Mouse (Mus musculus) stomach, embryonic 15.5 days (tissue): ENCODE measurements around the gene Pxt1. TPM values are rescaled to one million over a fixed set of nuclear protein-coding genes. Genes with fewer than 3 reads are reported as not detected.
A peak's percentile ranks its signal among the peaks of the same experiment; 100 is the strongest.
"Not testable (repeated sequence)": the region's sequence is repeated elsewhere in the genome, so short reads cannot be mapped to it uniquely, and the experiment has no call there.

Experiments used
- ATAC-seq: fragments of 200-750 bp; cut with Nextera tagmentation; 2 replicates; pipeline ENCODE4 v1.8.0; 2017; ENCODE audit warnings: low read depth, moderate number of reproducible peaks, moderate TSS enrichment; ENCODE audit not compliant: insufficient read depth, low FRiP score
- H3K27ac ChIP-seq: fragments of 300-500 bp; sonication (generic); 2 replicates; pipeline ENCODE4 v1.5.1; 2015; ENCODE audit warnings: mild to moderate bottlenecking, inconsistent platforms
- H3K27me3 ChIP-seq: fragments of 300-500 bp; sonication (generic); replicated peaks from 2 replicates; pipeline ENCODE4 v1.6.1; 2015; ENCODE audit warnings: inconsistent platforms
- H3K36me3 ChIP-seq: fragments of 300-500 bp; sonication (generic); 2 replicates; pipeline ENCODE4 v1.6.1; 2015; ENCODE audit warnings: inconsistent platforms
- H3K4me1 ChIP-seq: fragments of 300-500 bp; sonication (generic); 2 replicates; pipeline ENCODE4 v1.6.1; 2015; ENCODE audit warnings: inconsistent platforms
- H3K4me2 ChIP-seq: fragments of 300-500 bp; sonication (generic); 2 replicates; pipeline ENCODE4 v1.6.1; 2015; ENCODE audit warnings: mild to moderate bottlenecking, inconsistent platforms
- H3K4me3 ChIP-seq: fragments of 300-500 bp; sonication (generic); replicated peaks from 2 replicates; pipeline ENCODE4 v1.5.1; 2015; ENCODE audit warnings: inconsistent platforms
- H3K9ac ChIP-seq: fragments of 300-500 bp; sonication (generic); 2 replicates; pipeline ENCODE4 v1.6.1; 2015; ENCODE audit warnings: inconsistent platforms
- H3K9me3 ChIP-seq: fragments of 300-500 bp; sonication (generic); 2 replicates; pipeline ENCODE4 v1.6.1; 2016; ENCODE audit warnings: inconsistent platforms
- WGBS: fragments of 180-500 bp; shearing (Covaris S2); methylation state at CpG from one replicate; pipeline ENCODE4 v1.1.7; 2015; 5-methylcytosine and 5-hydroxymethylcytosine counted together
- polyA plus RNA-seq: library from polyadenylated mRNA; unstranded; fragments of >200 nt; fragmentation: Nextera tagmentation; extraction: Ambion mirVana; gene quantifications from 2 replicates; pipeline ENCODE4 v1.2.1, GENCODE M21; 2015

The Pxt1 gene
- polyA plus RNA-seq = 0.17 TPM in 1 of 2 replicates, not detected in the other

DNA sequence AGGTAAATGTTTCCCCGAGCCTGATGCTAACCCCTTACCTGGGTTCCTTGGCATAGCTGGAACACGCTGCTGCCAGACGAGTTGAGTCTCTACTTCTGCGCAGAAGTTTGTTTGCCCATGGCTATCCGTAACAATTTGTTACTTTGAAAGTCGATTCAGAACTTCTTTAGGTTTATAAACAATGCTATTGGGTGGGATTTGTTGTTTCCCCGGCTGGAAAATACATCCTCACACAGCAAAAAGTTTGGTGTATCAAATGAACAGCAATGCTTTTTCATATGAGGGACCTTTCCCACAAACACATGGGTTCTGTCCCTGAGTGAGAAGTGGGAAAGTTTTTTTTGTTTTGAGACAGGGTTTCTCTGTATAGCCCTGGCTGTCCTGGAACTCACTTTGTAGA is at the start of gene Pxt1:
TSS of gene Pxt1 (minus strand) at position 101 of the 400 bp plus-strand sequence.
- no peak within 1 kb of the TSS for H3K27ac ChIP-seq
- ATAC-seq = no peak
- no peaks in the 10 kb centered on the region for H3K27me3 ChIP-seq
- no peak within 1 kb of the TSS for H3K9ac ChIP-seq
- no peak within 1 kb of the TSS for H3K4me3 ChIP-seq
- H3K4me2 ChIP-seq = no peak within 1 kb of the TSS
- no peaks in the 10 kb centered on the region for H3K4me1 ChIP-seq
- no peaks in the 10 kb centered on the region for H3K36me3 ChIP-seq
- WGBS = 82% methylated on average over 7 of the region's 7 CpGs
- H3K9me3 ChIP-seq = no peaks in the 10 kb centered on the region

DNA sequence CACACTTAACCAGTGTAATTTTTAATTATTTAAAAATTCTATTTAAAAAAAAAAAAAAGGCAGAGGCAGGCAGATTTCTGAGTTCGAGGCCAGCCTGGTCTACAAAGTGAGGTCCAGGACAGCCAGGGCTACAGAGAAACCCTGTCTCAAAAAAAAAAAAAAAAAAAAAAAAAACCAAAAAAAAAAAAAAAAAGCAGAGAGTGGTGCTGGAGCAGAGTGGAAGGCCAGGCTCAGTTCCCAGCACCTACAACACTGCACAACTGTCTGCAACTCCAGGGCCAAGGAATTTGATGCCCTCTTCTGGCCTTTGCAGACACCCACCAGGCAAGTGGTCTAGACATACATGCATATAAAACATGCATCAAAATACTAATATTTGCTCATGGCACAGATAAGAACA is 49.4 kb upstream of the Pxt1 start:
- H3K9me3 ChIP-seq, H3K4me2 ChIP-seq, H3K4me1 ChIP-seq, H3K9ac ChIP-seq, H3K27ac ChIP-seq, H3K4me3 ChIP-seq, H3K27me3 ChIP-seq, ATAC-seq: not testable (repeated sequence)
- 83% methylated on average over 1 of the region's 1 CpGs for WGBS
- H3K36me3 ChIP-seq = peaks cover 30% of the 10 kb centered on the region

- Histone ChIP-seq H3K4me1 (no peaks in the 10 kb centered on the region), H3K4me2 (no peak overlapping the region), H3K36me3 (peaks cover 32% of the 10 kb centered on the region), H3K27ac (no peak overlapping the region), H3K4me3 (no peak overlapping the region), H3K9ac (no peak overlapping the region), H3K9me3 (no peaks in the 10 kb centered on the region), H3K27me3 (no peaks in the 10 kb centered on the region)
- no peak for ATAC-seq
- WGBS = 60% methylated on average over 7 of the region's 7 CpGs
Measured at GRCm38 (mm10) chr17:28992105-28992504, 48.5 kb upstream of the Pxt1 start.

- H3K4me3 ChIP-seq = no peak overlapping the region
- no peak overlapping the region for H3K9ac ChIP-seq
- no peaks in the 10 kb centered on the region for H3K4me1 ChIP-seq
- no peaks in the 10 kb centered on the region for H3K9me3 ChIP-seq
- WGBS = 58% methylated on average over 9 of the region's 9 CpGs
- no peaks in the 10 kb centered on the region for H3K27me3 ChIP-seq
- peaks cover 31% of the 10 kb centered on the region for H3K36me3 ChIP-seq
- ATAC-seq = no peak
- no peak overlapping the region for H3K4me2 ChIP-seq
- peak overlapping the region; percentile 16; the same call in 1 of the 2 replicates for H3K27ac ChIP-seq
Measured at GRCm38 (mm10) chr17:28991286-28991685, 47.6 kb upstream of the Pxt1 start.

- 78% methylated on average over 4 of the region's 4 CpGs for WGBS
- ATAC-seq = no peak
- Histone ChIP-seq H3K9me3 (no peaks in the 10 kb centered on the region), H3K27ac (no peak overlapping the region), H3K4me2 (no peak overlapping the region), H3K9ac (no peak overlapping the region), H3K4me3 (no peak overlapping the region), H3K36me3 (peaks cover 29% of the 10 kb centered on the region), H3K4me1 (no peaks in the 10 kb centered on the region), H3K27me3 (no peaks in the 10 kb centered on the region)
Measured at GRCm38 (mm10) chr17:28990060-28990459, 46.4 kb upstream of the Pxt1 start.

DNA sequence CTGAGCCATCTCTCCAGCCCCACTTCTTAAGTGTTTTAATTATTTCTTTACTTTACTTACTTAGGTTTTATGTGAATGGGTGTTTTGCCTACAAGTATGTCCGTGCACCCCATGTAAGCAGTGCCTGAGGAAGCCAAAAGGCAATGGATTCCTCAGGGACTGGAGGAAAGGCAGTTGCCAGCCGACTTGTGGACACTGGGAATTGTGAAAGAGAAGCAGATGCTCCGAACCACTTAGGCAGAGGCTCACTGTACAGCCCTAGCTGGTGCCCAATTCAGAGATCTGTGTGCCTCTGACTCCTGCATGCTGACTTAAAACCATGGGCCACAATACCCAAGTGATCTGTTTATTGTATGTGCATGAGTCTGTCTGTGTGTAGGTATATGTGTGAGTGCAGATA is 45.4 kb upstream of the Pxt1 start:
- no peaks in the 10 kb centered on the region for H3K9me3 ChIP-seq
- H3K4me2 ChIP-seq = no peak overlapping the region
- H3K27me3 ChIP-seq = no peaks in the 10 kb centered on the region
- no peak for ATAC-seq
- H3K9ac ChIP-seq = no peak overlapping the region
- H3K4me3 ChIP-seq = no peak overlapping the region
- H3K27ac ChIP-seq = no peak overlapping the region
- no peaks in the 10 kb centered on the region for H3K4me1 ChIP-seq
- H3K36me3 ChIP-seq = peaks cover 29% of the 10 kb centered on the region
- 81% methylated on average over 3 of the region's 3 CpGs for WGBS

- Histone ChIP-seq H3K27me3 (no peaks in the 10 kb centered on the region), H3K4me1 (no peaks in the 10 kb centered on the region), H3K9me3 (no peaks in the 10 kb centered on the region), H3K9ac (no peak overlapping the region), H3K36me3 (peaks cover 29% of the 10 kb centered on the region), H3K27ac (no peak overlapping the region), H3K4me2 (no peak overlapping the region), H3K4me3 (no peak overlapping the region)
- WGBS = 58% methylated on average over 4 of the region's 4 CpGs
- ATAC-seq = no peak
Measured at GRCm38 (mm10) chr17:28988291-28988690, 44.7 kb upstream of the Pxt1 start.

DNA sequence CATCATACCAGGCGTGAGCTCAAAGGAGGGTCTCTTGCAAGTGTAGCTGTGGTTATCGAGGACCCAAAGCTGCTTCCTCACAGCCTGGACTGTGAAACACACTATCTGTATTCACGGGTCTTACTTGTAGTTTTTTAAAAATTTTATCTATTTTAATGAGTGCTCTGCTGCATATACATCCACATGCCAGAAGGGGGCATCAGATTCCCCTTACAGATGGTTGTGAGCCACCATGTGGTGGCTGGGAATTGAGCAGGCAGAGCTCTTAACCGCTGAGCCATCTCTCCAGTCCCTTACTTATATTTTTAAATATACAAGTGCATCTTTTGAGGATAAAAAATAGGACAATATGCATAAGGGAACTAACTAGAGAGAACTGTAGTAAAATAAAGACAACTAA is 44.1 kb upstream of the Pxt1 start:
- H3K4me1 ChIP-seq = no peaks in the 10 kb centered on the region
- no peak overlapping the region for H3K4me3 ChIP-seq
- no peak for ATAC-seq
- H3K9me3 ChIP-seq = no peaks in the 10 kb centered on the region
- no peaks in the 10 kb centered on the region for H3K27me3 ChIP-seq
- peaks cover 29% of the 10 kb centered on the region for H3K36me3 ChIP-seq
- no peak overlapping the region for H3K9ac ChIP-seq
- no peak overlapping the region for H3K27ac ChIP-seq
- no peak overlapping the region for H3K4me2 ChIP-seq
- 64% methylated on average over 4 of the region's 4 CpGs for WGBS

DNA sequence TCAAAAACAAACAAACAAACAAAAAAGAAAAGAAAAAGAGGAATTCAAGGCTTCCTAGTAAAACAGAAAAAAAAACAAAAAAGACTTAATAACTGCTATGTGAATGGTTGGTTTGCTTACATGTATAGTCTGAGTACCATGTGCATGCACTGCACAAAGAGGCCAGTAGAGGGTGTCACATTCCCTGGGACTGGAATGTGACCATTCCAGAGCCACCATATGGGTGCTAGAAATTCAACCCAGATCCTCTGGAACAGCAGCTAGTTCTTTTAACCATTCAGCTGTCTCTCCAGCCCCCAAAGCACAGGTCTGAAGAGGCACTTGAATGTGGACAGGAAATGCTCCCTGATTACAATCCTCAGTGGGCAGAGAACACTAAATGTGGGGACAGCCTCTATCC is 43.2 kb upstream of the Pxt1 start:
- H3K4me1 ChIP-seq = no peaks in the 10 kb centered on the region
- no peak overlapping the region for H3K27ac ChIP-seq
- peaks cover 29% of the 10 kb centered on the region for H3K36me3 ChIP-seq
- no peaks in the 10 kb centered on the region for H3K27me3 ChIP-seq
- ATAC-seq = no peak
- H3K4me3 ChIP-seq = no peak overlapping the region
- H3K4me2 ChIP-seq = no peak overlapping the region
- no peak overlapping the region for H3K9ac ChIP-seq
- no peaks in the 10 kb centered on the region for H3K9me3 ChIP-seq

DNA sequence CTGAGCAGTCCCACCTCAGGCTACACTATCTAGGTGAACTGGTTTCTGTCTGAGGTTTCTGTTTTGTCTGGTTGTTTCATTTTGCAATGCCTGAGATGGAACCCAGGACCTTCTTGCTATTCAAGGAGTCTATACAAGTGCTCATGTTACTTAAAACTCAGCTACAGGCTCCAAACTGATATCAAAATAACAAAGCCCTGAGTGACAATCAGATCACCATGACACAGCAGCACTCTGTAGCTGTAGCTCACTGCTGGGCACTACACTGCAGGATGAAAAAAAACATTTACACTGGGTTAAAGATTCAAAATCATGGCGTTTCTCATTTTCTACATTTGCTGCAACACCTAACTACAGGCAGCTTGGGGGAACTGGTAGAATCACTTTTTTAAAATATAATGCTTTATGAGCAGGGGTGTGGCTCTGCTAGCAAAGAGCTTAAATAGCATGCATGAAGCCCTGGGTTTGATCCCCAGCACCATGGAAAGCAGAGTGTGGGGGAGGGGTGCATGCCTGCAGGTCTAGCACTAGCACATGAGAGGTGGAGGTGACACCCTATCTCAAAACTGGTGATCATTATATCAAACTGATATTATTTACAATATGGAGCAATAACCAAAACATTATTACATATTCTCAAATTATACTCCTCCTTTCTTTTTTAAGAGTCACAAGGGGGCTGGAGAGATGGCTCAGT is 41.2 kb upstream of the Pxt1 start:
- peaks cover 28% of the 10 kb centered on the region for H3K36me3 ChIP-seq
- H3K9ac ChIP-seq = no peak overlapping the region
- H3K4me3 ChIP-seq = no peak overlapping the region
- whole genome bisulfite sequencing = 88% methylated on average over 1 of the region's 1 CpGs
- H3K27me3 ChIP-seq = no peaks in the 10 kb centered on the region
- no peak for ATAC-seq
- H3K27ac ChIP-seq = no peak overlapping the region
- H3K4me2 ChIP-seq = no peak overlapping the region
- H3K4me1 ChIP-seq = no peaks in the 10 kb centered on the region
- H3K9me3 ChIP-seq = no peaks in the 10 kb centered on the region

- Histone ChIP-seq H3K36me3 (peaks cover 38% of the 10 kb centered on the region), H3K4me2 (no peak overlapping the region), H3K9ac (no peak overlapping the region), H3K27me3 (no peaks in the 10 kb centered on the region), H3K4me3 (no peak overlapping the region), H3K27ac (no peak overlapping the region), H3K4me1 (no peaks in the 10 kb centered on the region), H3K9me3 (no peaks in the 10 kb centered on the region)
- no peak for ATAC-seq
- WGBS = 24% methylated on average over 4 of the region's 4 CpGs
Measured at GRCm38 (mm10) chr17:28982591-28982990, 39.0 kb upstream of the Pxt1 start.

DNA sequence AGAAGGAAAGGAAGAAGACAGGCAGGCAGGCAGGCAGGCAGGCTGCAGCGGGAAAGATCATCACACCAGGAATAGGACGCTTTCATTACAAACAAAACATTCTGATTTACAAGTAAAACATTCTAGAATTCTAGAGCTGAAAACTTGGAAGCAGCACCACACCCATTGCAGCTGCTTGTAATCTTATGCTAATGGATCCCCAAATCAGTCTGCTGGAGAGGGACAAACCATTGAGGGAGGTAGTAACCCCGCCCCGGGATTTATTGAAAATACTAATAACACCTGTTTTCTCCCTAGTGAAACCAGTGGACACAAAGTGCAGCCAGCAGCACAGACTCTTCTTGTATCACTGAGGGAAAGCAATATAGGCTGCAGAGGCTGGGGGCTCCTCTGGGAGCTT is 37.4 kb upstream of the Pxt1 start:
- H3K27ac ChIP-seq = no peak overlapping the region
- no peak overlapping the region for H3K4me3 ChIP-seq
- peaks cover 39% of the 10 kb centered on the region for H3K36me3 ChIP-seq
- H3K9me3 ChIP-seq = no peaks in the 10 kb centered on the region
- H3K4me2 ChIP-seq = no peak overlapping the region
- no peaks in the 10 kb centered on the region for H3K27me3 ChIP-seq
- H3K9ac ChIP-seq = no peak overlapping the region
- H3K4me1 ChIP-seq = no peaks in the 10 kb centered on the region
- 75% methylated on average over 4 of the region's 4 CpGs for WGBS
- no peak for ATAC-seq

GRCm38 (mm10) chr17:28979091-28979490 is 35.5 kb upstream of the Pxt1 start:
- ATAC-seq = no peak
- Histone ChIP-seq H3K36me3 (peaks cover 39% of the 10 kb centered on the region), H3K9ac (no peak overlapping the region), H3K27ac (no peak overlapping the region), H3K4me3 (no peak overlapping the region), H3K9me3 (no peaks in the 10 kb centered on the region), H3K4me1 (no peaks in the 10 kb centered on the region), H3K4me2 (no peak overlapping the region), H3K27me3 (no peaks in the 10 kb centered on the region)
- WGBS = 93% methylated on average over 4 of the region's 4 CpGs
